Comparison of ENCODE assay signal across 9 mouse cellular contexts in genomic region chr5:90908983-90909382, GRCm38 (mm10). TPM values are rescaled to one million over a fixed set of nuclear protein-coding genes. Genes with fewer than 3 reads are reported as not detected.
DNase-seq lines count a peak whose midpoint lies in the region; ATAC-seq lines count a peak whose summit lies in the region.
"Had no signal": no experiment of that assay in that cellular context is flagged by ENCODE, and none has a peak within 500 bp of the region (broad histone marks: within the 10 kb centered on the region; RNA-seq: fewer than 3 reads in every experiment).

No protein-coding gene starts in this region.

- H3K36me3 ChIP-seq in heart, embryonic 11.5 days (ENCODE audit: control insufficient read depth, insufficient read depth, low read length) = no peaks in the 10 kb centered on the region
- H3K36me3 ChIP-seq: liver, embryonic 15.5 days had no signal

- peaks cover 10% of the 10 kb centered on the region; the same call in 1 of the 2 replicates for H3K27me3 ChIP-seq in heart, embryonic 11.5 days (ENCODE audit: control insufficient read depth, insufficient read depth, low read length)

- no peaks in the 10 kb centered on the region for H3K4me1 ChIP-seq in heart, embryonic 11.5 days (ENCODE audit: control insufficient read depth, insufficient read depth, low read length)
- H3K4me1 ChIP-seq: liver, embryonic 15.5 days had no signal

- no peak for ATAC-seq in heart, embryonic 11.5 days (replicated peaks; ENCODE audit: insufficient number of reproducible peaks, low FRiP score, low TSS enrichment)
- peak; percentile 84 for ATAC-seq in activated CD4-positive, CD25-positive, alpha-beta regulatory T cell, adult 4 months

- peak; percentile 48 to 89 for DNase-seq in heart, adult 18-20 months
- DNase-seq in embryo, embryonic 9.5 days (ENCODE audit: extremely low spot score) = peak; percentile 50
- DNase-seq in heart, postnatal 10 days = peak; percentile 68 to 79
- DNase-seq in kidney, postnatal 4 days = peak; percentile 80 to 81
- peak; percentile 54 for DNase-seq in lung, postnatal 25 days (ENCODE audit: low spot score)
- peak; percentile 70 to 81 for DNase-seq in right cerebral cortex, postnatal 10 days (ENCODE audit: low spot score in 2 of 2)

- no peaks in the 10 kb centered on the region for H3K9me3 ChIP-seq in heart, embryonic 11.5 days (replicated peaks; ENCODE audit: control insufficient read depth, low read length)
- H3K9me3 ChIP-seq: liver, embryonic 15.5 days had no signal

- H3K27ac ChIP-seq in heart, embryonic 11.5 days (ENCODE audit: low read depth, low read length) = no peak overlapping the region
- H3K27ac ChIP-seq: liver, embryonic 15.5 days had no signal

- H3K4me2 ChIP-seq in heart, embryonic 11.5 days = no peak overlapping the region
- H3K4me2 ChIP-seq: liver, embryonic 15.5 days had no signal

- H3K4me3 ChIP-seq in heart, embryonic 11.5 days (ENCODE audit: low read depth, low read length) = no peak overlapping the region
- H3K4me3 ChIP-seq: liver, embryonic 15.5 days had no signal

- intact Hi-C loops in heart, postnatal 10 days (cut with DNase I) = loop anchor here (5.0 kb wide), 1 partner anchor 307 kb away; no protein-coding TSS in a partner anchor

- no peak overlapping the region for H3K9ac ChIP-seq in heart, embryonic 11.5 days (ENCODE audit: low read depth, low read length)
- H3K9ac ChIP-seq: liver, embryonic 15.5 days had no signal

- WGBS in heart, embryonic 11.5 days (ENCODE audit: insufficient replicate concordance) = 5% methylated on average over 2 of the region's 2 CpGs

RNA-seq across cellular contexts. Expression of gene Cxcl2, which starts 5.3 kb away (rescaled TPM):
- not detected for total RNA-seq in heart, adult 18-20 months (2021)
- polyA plus RNA-seq in heart, embryonic 11.5 days (2014; fragmentation: Nextera tagmentation; extraction: Ambion mirVana) = not detected in 2 replicates
- not detected for polyA plus RNA-seq in activated CD4-positive, CD25-positive, alpha-beta regulatory T cell, adult 4 months (2017; shearing (Covaris generic))
- total RNA-seq in heart, postnatal 10 days (2021) = not detected
- polyA plus RNA-seq: liver, embryonic 15.5 days had no signal

RNA-seq across cellular contexts. Expression of gene Cxcl1, which starts 17.9 kb away (rescaled TPM):
- total RNA-seq in heart, adult 18-20 months (2021) = under 1 TPM; 0.27 to 0.54 TPM
- polyA plus RNA-seq in heart, embryonic 11.5 days (2014; fragmentation: Nextera tagmentation; extraction: Ambion mirVana) = 0.27 TPM in 1 of 2 replicates, not detected in the other
- not detected for polyA plus RNA-seq in activated CD4-positive, CD25-positive, alpha-beta regulatory T cell, adult 4 months (2017; shearing (Covaris generic))
- total RNA-seq in heart, postnatal 10 days (2021) = under 1 TPM; 0.69 to 0.74 TPM

RNA-seq across cellular contexts. Expression of gene Mthfd2l, which starts 21.9 kb away (rescaled TPM):
- total RNA-seq in heart, adult 18-20 months (2021) = 10 to 100 TPM in 1 of 2 experiments, 1 to 10 TPM in 1; 8.3 to 11.1 TPM
- polyA plus RNA-seq in heart, embryonic 11.5 days (2014; fragmentation: Nextera tagmentation; extraction: Ambion mirVana) = 32.5 and 33.3 TPM in 2 replicates
- 1 to 10 TPM in 1 of 2 experiments, under 1 TPM in 1; 0.43 to 1.9 TPM for polyA plus RNA-seq in activated CD4-positive, CD25-positive, alpha-beta regulatory T cell, adult 4 months (2017; shearing (Covaris generic))
- total RNA-seq in heart, postnatal 10 days (2021) = 10 to 100 TPM; 16.2 to 19.2 TPM
